Mouse (Mus musculus) spleen, postnatal 4 days (tissue): ENCODE measurements around the gene Dennd4c.
A peak's percentile ranks its signal among the peaks of the same experiment; 100 is the strongest.

ENCODE experiments used
- DNase-seq, 2 experiments: peaks; one replicate each; pipeline ENCODE4 v3.0.0; 2022; ENCODE audit warnings: low spot score in 2 of 2

Dennd4c gene

DNA sequence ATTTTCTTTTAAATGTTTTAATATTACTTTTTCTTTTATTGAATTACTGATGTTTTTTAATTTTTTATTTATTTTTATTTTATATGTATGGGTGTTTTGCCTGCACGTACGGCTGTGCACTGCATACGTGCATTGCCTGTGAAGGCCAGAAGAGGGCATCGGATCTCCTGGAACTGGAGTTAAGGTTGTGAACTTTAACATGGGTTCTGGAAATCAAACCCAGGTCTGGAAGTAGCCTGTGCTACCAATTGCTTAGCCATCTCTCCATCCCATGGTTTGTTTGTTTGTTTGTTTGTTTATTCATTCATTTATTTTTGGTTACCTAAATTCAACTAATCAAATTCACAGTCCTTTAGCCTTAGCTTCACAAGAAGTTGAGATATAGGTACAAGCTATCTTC, 136.6 kb downstream of the Dennd4c start:
- peak; percentile 35 to 72 for DNase-seq

DNA sequence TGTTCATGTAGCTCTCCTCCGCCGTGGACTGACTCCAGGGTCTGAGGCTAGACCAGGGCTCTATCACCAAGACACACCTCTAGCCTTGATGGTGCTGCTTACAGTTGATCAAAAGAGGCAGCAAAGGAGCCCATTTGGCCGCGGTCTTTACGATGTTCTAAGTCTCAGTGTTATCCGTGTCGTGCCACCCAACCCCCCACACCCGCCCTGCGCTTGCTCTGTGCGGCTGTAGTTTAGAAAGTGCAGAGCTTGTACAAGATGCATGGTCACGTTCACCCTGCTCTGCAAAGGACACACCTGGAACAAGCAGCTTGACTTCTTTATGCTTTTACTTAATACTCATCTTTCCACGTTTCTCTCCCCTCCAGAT, 137.4 kb downstream of the Dennd4c start:
- DNase-seq = no peak

DNA sequence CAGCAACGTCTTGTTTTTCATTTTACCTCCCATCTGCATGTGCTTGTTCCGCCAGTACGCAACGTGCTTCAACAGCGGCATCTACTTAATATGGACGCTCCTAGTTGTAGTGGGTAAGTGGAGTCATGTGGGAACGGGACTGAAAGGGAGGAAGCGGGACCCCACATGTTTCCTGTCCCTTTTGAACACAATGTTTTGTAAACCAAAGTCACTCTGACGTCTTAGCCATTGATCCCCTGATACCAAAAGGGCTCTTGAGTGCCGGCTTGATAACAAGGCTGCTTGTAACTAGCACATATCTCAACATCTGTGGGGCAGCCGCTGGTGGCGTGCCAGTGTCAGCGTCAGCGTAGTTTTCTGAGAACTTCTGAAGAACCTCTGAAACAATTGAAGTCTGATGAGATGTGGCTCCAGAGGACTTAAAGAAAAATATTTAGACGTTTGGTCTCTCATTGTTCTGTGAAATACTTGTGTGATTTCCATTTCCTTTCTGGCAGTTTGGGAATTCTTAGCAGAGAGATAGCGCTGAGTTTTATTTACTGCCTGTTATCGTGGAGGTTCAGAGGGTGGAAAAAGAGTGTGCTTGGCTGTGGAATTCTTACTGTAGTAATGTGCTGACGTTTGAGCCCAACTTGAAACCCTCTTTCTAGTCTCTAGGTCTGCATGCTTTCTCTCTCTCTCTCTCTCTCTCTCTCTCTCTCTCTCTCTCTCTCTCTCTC, 138.0 kb downstream of the Dennd4c start:
- DNase-seq = peak; percentile 23 to 62

DNA sequence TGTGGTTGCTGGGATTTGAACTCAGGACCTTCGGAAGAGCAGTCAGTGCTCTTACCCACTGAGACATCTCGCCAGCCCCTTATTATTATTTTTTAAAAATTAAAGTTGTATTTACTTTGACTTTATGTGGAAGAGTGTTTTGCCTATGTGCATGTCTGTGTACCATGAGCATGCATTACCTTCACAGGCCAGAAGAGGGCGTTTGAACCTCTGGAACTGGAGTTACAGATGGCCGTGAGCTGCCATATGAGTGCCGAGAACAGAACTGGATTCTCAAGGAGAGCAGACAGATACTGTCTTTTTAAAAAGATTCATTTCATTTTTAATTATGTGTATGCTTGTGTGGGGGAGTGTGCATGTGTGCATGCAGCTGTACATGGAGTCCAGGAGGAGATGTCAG, 139.5 kb downstream of the Dennd4c start:
- no peak for DNase-seq

DNA sequence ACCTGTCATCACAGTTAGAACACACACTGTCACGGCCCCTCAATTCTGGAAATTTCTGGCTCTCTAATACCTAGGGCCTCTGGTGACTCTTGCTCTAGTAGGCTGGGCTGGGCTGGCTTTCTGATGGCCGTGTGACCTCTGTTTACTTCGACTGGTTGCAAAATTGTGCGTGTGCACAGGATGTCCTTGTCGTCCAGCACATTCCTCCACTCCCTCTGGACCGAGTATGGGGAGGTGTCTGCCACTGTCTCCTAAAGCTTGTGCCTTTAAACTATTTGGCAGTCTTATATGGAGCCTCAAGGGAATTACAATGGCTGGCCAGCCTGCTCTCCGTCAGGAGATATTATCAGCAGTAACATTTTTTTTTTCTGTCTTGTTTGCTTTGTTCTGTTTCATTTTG, 149.1 kb downstream of the Dennd4c start:
- no peak for DNase-seq

DNA sequence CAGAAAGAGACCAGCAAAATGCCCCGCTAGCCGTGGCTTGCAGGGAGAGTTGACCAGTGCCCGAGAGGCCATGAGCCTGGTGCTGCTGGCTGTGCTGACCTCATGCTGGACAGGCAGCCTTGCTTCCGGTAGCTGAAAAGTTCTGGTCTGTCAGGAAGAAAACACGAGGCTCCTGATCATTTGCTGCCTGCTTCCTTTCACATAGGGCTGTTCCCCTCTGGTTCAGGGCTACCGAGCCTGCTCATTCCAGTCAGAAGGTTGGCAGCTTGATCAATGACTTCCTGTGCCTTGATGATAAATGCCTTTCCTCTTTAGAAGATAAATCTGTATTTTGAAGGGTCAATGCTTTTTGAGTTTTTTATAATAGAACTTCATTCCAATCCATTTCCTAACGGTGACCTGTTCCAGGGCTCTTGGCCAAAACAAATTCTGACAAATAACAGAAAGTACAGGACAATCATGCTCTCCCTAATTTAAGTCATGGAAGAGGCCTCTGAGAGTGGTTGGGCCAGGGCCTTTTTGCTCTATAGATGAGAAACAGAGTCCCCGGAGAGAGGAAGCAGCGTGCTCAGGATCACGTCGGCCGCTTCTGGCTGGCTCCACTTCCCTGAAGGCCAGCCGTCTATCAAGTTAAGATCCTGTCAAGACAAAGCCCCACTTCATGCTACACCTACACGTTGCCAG, 150.6 kb downstream of the Dennd4c start:
- DNase-seq = no peak
